Mouse (Mus musculus) heart, adult 2 months (tissue): ENCODE measurements around the gene Cilp.

Experiments
- CTCF ChIP-seq: fragments of 200-600 bp; IDR thresholded peaks from 2 replicates; pipeline ENCODE4 v1.8.1; 2022; ENCODE audit warnings: antibody characterized with exemption, mild to moderate bottlenecking, moderate library complexity
- POLR2A ChIP-seq: fragments of 200-500 bp; IDR thresholded peaks from 2 replicates; pipeline ENCODE4 v1.6.1; 2011; ENCODE audit warnings: mild to moderate bottlenecking, low read depth, low read length, control low read depth; ENCODE audit not compliant: insufficient read depth

DNA sequence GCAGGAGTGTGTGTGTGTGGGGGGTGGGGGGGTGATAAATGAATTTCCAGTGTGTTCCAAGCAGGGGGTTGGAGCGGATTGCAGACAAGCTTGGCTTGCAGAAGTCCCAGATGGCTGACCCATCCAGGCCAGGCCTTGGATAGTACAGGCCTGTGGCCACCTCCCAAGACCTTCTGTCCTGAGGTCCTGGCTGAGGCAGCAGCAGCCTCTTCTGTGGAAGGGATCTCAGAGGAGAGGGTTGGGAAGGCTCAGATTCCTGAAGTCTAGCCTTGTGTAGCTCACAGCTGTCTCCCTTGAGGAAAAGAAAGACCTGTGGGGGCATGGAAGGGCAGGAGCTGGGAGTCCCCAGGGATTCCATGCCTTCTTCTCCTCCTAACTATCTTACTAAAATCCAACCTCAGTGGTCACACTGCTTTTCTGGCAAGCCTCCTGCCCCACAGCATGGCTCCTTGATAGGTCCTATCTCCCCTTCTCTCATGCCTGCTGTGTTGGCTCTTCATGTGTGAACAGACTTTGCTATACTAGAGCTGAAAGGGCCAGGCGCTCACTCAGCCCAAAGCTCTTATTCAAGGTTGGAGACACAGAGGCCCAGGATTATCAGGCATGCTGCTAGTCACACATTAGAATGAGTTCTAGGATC lies 3.3 kb upstream of the Cilp start:
- TF ChIP-seq CTCF: no peak
- no peak for TF ChIP-seq POLR2A
